Mouse (Mus musculus) CD8-positive naive resting alpha-beta T cell, adult 2 months (primary cell): Measurements from ENCODE around the gene Cd244a.
A peak's percentile ranks its signal among the peaks of the same experiment; 100 is the strongest.

ENCODE experiments used
- DNase-seq, 2 experiments: peaks; one replicate each; pipeline ENCODE4 v3.0.0; 2022; ENCODE audit warnings: low read depth in 2 of 2, low spot score in 2 of 2

Cd244a gene

DNA sequence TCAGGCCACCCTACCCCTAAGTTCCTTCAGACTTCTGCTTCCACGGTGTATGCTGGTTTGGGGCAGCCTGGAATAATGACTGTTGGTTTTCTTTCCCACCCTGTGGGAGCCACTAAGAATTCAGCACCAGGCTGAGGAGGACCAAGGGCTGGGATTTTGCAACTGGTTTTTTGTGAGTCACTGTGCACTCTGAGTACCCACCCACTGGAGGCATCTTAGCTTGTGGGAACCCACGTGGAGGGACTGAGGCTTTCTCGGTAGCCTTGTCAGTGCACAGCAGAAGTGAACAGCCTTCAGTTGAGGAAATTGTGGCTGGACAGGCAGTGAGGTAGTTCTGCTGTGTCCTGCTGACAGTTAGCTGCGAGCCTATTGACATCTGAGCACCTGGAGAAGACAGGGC is at the start of gene Cd244a:
TSS of gene Cd244a (plus strand) at position 296 of the 400 bp plus-strand sequence.
- no peak for DNase-seq

DNA sequence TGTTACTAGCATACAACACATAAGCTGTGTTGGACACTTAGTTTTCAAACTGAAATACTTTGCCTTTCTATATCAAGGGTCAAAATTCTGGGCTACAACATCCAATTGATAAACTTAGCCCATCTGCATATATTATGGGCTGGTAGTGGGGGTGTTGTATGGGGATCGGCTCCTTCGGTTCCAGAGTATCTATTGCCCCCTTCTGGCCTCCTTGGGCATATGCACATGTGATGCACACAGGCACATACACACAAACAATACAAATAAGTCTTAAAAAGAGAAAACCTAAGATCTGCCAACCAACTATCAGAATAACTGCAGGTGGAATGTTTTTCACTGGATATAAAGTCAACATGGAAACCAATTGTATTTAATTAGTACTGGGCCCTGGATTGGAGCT is 45.8 kb upstream of the Cd244a start:
- DNase-seq, result no peak

DNA sequence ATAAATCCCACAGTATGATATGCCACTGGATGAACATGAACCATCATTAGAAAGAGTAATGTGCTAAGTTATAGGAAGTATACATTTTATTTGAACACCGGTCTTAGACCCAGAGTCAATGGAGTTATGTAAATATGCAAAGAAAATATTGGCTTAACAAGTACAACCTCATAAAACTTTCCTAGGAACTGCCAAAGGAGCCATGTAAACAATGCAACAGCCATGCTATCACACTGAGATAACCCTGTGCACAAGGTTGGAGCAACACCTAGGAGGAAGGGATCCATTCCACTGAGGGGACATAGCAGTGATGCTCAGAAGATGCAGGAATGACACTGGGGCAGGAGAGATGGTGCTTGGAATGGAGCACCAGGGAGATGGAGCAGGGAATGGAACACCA is 45.2 kb upstream of the Cd244a start:
- DNase-seq, result no peak

DNA sequence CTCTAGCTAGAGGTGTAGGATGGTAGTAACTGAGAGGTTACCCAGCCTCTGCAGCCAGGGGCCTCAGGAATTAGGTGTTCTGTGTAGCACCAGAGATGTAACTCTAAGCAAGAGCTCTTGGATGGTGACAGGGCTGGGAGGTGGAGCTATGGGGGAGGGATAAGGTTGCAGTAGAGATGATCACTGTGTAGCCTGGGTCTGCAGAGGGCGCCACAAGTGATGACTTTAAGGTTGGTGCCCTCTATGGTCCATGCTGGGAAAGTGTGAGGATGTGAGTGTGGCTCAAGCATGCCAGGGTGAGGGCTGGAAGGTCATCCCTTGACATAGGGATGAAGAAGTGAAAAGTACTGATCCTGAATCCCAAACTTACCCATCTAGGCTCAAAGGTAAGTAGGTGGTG is 44.0 kb upstream of the Cd244a start:
- no peak for DNase-seq

DNA sequence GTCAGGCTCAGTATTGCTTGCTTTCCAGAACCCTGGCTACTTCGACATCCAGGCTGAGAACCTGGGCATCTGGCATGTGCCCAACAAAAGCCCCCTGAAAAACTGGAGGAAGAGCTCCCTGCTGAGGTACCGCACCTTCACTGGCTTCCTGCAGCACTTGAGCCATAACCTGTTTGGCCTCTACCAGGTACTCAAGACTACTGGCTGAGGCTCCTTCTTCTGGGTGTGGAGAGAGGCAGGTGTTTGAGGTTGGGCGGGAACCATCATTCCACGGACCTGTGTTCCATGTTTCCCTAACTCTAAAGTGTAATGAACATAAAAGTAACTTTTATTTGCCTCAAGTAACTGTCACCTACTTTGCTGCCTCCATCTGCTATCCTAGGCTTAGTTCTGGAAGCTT is 43.4 kb upstream of the Cd244a start:
- DNase-seq, result no peak

DNA sequence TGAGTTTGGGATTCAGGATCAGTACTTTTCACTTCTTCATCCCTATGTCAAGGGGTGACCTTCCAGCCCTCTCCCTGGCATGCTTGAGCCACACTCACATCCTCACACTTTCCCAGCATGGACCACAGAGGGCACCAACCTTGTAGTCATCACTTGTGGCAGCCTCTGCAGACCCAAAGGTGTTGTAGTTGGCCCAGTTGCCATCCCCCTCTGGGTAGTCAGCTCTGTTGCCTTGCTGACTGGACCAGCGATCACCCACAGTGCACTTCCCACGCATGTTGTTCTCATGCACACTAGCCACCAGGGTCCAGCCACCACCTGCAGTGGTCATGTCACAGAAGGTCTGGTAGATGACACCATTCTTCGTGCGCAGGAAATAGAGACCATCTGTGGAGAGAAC is 27.6 kb upstream of the Cd244a start:
- no peak for DNase-seq

DNA sequence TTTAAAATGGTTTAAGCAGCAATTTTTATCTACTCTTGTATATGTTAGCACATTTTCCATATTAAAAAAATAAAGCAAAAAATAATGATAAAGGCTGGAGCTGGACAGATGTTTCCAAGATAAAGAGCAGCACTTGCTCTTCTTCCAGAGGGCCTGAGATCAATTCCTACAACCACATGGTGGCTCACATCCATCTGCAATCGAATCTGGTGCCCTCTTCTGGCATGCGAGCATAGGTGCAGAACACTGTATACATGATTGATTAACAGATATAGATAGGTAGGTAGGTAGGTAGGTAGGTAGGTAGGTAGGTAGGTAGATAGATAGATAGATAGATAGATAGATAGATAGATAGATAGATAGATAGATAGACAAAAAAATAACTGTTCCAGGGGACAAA is 26.2 kb upstream of the Cd244a start:
- DNase-seq, result no peak

DNA sequence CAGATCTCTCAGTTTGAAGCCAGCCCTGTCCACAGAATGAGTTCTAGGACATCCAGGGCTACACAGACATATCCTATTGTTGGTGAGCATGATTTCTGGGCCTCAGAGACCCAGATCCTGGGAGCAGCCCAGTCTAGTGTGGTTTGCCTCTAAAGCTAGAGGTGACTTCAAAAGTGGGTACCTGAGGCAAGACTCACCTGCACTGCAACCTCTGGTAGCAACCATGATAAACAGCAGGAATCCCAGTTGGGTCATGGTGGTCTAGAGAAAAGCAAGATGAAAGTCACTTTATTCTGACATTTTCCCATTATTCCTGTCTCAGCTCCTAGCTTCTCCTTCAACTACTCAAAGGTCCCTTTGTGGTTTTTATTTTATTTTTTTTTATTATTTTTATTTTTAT is 24.4 kb upstream of the Cd244a start:
- no peak for DNase-seq

DNA sequence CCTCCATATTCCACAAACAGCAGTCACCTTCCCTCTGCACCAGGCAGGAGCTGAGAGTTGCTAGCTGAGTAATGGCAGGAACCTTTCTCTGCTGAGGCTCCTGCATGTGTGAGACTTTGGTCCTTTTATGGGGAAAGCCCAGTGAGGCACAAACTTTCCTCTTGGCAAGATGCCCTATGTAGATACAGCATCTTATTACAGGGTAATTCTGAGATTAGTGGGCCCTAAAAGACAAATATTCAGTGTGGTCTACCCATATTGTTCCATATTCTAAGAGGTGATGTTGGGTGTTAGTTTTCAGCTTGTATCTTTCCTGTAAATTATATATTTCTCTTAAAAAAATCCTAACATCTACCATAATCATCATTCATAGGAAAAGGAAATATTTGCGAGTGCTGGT is 23.8 kb upstream of the Cd244a start, which contains the start of gene Itln1:
TSS of gene Itln1 (minus strand) at position 101 of the 400 bp plus-strand sequence.
- DNase-seq, result no peak

DNA sequence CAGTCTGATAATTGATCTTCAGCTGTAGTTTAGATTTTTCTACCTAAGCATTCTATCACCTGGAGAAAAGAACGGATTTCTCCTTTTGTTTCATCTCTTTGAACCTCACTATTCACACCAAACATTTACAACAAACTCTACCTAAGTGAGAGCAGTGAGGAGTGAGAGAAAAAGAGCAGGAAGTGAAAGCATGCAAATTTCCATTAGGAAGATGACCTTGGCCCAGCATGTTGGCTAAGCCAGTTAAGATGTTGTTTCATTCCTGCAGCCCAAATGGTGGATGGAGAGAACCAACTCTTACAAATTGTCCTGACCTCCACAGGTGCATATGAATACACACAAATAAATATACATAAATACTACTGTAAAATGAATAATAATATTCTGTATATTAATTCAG is 18.3 kb upstream of the Cd244a start:
- DNase-seq, result no peak

DNA sequence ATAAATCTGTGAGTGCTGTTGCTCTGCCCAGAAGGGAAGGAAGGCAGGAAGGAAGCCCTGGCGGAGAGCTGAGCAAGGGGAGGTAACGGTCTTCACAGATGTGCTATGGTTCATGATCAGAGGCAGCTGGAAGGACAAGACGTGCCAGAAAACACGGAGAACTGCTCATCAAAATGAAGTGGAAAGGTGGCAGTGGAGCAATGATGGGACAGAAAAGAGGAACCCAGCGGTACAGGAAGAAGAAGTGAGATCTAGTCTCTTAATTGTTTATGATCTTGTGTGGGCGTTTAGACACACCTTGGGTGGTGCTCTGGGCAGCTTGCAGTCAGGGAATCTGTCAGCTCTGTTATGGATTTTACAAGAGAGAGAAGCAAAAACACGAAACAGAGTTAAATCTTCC is 7.7 kb upstream of the Cd244a start:
- peak in 1 of 2 experiments; percentile 5 for DNase-seq

DNA sequence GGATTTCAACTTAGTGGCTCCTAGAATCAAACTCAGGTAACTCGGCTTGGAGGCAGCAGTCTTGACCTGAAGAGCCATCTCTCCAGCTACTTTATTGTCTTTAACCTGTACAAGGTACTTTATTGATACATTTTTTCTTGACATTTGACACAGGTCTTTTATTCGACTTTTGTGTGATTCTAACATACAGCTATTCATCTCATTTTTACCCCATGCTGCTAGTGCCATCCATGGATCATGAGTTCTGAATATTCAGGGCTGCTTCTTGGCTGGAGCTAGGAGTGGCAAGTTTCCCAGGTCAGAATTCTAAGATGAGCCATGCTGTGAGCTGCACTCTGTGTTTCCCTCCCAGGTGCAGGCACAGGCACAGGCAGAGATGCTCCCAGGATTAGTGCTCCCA is 6.8 kb upstream of the Cd244a start:
- DNase-seq, result no peak

DNA sequence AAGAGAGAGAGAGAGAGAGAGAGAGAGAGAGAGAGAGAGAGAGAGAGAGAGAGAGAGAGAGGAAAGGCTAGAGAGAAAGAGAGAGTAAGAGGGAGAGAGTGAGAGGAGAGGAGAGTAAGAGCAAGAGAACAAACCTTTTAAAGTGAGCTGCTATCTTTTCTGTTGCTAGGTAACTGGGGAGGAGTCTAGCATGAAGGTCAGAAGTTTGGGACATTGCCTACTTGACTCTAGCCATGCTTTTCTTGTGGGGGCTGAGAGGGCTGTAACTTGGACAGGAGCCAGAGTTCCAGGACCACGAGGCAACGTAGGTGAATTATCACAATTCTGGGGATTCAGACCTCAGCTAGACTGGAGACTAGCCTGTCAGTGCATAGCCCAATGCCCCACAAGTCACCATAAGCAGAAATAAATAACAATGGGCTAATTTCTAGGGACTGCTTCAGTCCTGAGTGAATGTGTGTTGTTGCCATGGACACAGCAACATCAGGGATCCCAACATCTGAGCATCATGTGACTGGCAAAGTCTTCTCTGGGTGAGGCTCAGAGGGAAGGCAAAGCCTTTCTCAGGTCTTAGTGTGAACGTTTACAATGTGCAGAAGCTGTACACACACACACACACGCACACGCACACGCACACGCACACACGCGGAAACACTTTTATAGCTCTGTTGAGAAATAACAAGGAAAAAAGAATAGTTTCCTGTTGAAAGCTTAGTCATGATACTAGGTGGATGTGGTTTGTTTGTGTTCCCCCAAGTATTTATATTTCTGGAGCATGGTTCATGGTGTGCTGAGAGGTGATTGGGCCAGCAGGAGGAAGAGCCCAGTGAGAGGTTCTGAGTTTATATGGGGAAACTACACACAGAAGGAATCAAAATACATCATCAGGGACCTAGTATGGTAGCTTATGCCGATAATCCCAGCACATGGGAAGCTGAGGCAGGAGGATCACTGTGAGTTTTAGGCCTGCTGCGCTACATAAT is 5.3 kb upstream of the Cd244a start:
- no peak for DNase-seq

DNA sequence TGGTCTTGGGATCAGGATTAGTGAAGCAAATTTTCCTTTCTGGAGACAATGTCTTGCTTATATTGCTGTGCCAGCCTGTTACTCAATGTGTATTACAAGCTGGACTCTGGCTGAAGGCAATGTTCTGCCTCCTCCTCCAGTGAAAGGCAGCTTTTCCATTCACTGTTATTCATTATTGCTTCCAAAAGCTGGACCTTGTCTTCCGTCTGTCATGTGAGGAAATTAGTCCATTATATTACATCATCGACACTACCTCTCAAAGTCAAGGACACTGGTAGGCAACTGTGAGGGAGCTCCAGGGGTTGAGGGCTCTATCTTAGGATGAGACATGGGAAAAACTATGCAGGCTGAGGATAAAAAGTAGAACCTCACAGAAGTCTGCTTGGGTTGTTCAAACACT is 2.6 kb upstream of the Cd244a start:
- no peak for DNase-seq

DNA sequence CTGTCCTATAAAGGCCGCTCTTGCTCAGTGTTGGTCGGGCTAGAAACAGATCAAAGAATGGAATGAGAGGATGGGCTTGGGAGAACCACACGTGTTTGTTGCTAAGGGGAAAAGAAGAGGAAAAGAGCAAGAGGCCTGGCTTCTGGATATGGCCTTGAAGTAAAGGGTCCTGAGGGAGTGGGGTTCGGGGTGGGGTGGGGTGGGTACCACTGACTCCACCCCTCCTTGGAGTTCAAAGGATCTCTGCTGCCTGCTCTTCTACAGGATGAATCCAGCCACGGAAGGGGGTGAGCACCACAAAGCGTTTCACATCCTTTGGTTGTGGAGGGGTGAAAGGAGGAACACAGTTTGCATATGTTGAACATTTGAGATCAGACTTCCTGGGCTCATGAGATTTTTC is 586 bp upstream of the Cd244a start:
- DNase-seq, result no peak

DNA sequence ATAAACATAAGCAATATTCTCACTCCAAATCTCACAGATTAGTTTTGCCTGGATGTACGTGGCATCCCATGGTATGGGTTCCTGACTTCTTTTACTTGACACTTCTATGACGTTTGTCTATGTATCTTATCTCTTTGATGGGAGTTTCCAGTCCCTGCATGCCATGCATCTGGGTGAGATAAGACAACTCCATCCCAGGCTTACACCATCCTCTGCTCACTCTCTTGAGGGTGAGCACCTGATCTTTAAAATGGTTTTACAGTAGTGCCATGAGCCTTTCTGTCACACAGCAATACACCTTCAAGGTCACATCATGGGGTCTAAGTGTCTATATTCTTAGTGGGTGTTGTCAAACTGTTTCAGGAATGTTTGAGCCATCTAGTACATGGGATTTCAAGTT is 1.3 kb downstream of the Cd244a start:
- DNase-seq, result no peak

DNA sequence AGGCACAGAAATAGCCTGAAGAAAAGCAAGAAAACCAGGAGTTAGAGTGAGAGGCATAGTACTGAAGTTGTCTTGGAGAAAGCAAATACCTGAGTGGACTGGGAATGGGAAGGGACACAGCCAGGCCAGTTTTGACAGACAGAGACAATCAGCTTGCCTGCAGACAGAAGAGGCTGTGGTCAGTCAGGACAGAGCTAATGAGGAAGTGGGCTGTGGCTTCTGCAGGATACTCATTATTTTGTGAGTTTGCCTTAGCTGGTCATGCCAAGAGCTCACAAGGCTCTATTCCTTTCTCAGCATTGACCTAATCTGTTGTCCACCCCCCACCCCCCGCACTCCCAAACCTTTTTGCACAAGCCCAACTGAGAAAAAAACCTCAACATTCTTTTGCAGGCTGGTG is 2.2 kb downstream of the Cd244a start:
- no peak for DNase-seq

DNA sequence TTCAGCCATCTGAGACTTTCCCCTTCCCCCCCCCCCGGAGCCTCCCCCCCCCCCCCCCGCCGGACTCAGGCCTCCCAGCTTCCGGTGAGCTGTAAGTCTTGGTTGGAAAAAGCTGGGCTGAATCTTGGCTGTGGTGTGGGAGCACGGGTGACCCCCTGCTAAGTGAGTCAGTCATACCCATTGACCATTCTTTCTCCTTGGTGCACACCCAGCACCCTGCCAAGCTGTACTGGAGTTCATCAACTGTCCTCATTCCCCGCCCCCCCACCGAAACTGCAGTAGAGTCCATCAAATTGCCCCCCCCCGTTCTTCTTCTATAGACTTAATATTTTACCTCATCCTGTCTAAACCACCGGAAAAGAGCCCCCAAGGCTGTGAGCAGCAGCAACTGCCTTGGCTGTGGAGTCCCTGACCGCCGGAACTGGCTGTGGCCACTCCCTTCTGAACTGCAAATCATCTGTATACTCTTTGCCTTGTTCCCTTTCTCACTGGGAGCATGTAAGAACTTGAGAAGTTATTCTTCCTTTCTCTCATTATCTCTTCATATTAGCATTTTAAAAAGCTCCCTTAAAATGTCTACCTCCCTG is 2.7 kb downstream of the Cd244a start:
- DNase-seq, result no peak

DNA sequence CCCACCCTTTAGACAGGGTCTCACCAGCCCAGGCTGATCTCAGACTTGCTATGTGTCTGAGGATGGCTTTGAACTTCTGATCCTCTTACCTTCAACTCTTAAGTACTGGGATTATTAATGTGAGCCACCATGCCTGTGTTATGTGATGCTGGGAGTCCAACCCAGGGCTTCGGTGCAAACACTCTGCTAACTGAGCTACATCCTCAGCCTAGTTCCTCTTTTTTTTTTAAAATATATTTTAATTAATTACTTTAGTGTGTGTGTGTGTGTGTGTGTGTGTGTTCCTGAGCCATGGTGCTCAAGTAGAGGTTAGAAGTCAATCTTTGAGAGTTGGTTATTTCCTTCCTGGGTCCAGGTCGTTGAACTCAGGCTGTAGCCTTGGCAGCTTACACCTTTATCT is 4.0 kb downstream of the Cd244a start:
- DNase-seq, result no peak

DNA sequence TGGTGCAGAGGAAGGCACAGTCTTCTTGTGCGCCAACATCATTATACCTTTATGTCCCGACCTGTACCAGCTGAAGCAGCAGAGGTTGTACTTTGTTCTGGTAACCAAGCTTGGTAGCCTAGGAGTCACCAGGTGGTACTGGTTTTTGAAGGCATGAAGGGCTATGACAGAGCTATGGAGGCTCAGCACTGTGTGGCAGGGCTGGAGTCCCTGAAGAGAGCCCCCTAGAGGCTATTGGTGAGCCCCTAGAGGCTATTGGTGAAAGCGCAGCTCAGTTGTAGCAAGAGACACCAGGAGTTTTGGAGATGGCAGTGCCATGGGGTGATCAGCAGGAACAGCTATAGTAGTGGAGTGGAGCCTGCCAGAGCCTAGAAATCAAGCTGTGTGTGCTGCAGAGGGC is 5.3 kb downstream of the Cd244a start:
- peak; percentile 34 to 58 for DNase-seq

DNA sequence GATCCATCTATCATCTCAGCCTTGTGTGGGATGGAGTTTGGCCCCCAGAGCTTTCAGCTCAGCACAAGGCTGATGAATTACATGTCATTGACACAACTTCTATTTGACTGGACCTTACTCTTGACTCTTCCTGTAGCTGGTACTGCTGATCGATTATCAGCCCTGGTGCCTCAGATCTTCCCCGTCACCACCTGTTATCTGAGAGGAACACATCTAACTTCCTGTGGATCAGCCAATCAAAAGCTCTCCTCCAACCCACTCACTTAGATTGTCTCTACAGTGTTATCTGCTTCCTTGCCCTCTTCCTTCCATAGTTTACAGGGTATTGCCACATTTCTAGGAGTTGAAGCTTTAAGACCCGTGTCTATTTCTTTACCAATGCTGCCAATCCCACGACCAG is 6.9 kb downstream of the Cd244a start:
- no peak for DNase-seq

DNA sequence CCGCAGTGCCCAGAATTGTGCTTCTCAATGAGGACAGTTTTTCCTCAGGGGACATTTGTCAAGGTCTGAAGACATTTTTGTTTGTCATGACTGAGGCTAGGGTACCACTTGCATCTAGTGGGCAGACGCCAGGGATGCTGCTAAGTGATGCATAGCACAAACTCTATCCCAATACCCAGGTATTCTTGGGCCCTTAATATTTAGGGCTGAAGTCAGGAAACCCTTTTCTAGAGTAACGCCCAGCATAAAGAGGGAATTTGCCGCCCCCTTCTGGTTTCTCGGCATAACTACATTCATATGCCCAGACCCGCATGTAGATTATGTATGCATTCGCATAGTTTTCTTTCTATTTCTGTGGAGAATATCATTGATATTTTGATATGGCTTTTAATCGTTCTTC is 7.8 kb downstream of the Cd244a start:
- peak; percentile 55 to 75 for DNase-seq

DNA sequence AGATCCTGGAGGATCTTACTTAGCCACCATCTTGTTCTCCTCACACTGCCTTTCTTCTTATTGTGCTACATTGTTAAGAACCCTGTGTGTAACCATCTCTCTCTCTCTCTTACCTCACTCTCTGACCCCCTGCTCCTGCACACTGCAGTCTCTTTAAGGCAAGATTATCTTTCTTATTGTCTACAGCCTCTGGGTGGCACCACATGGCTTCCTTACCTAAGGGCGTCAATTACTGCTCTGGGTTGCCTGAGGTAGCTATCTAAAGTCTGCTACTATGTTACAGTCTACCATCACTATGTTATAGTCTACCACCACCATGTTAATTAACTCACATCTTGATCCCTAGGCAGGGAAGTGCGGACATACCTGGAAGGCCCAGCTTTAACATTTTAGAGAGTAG is 9.4 kb downstream of the Cd244a start:
- DNase-seq, result no peak
